ENCODE assay signal across 22 mouse cellular contexts in genomic region chr5:98106261-98106660, GRCm38 (mm10).
DNase-seq lines count a peak whose midpoint lies in the region; ATAC-seq lines count a peak whose summit lies in the region.
"Had no signal": no experiment of that assay in that cellular context is flagged by ENCODE, and none has a peak within 500 bp of the region (broad histone marks: within the 10 kb centered on the region; RNA-seq: fewer than 3 reads in every experiment).

No protein-coding gene starts in this region.

- no peaks in the 10 kb centered on the region for H3K27me3 ChIP-seq in midbrain, embryonic 15.5 days (replicated peaks)
- H3K27me3 ChIP-seq: limb, embryonic 15.5 days; neural tube, embryonic 12.5 days had no signal

- no peak overlapping the region for H3K4me3 ChIP-seq in midbrain, embryonic 15.5 days
- H3K4me3 ChIP-seq: left cerebral cortex, adult 2 months; limb, embryonic 15.5 days; neural tube, embryonic 12.5 days had no signal

- peak; percentile 57 to 79 for DNase-seq in right cerebral cortex, postnatal 10 days (ENCODE audit: low spot score in 2 of 2)
- no peak for DNase-seq in right cerebral cortex, postnatal 25 days
- peak; percentile 65 for DNase-seq in layer of hippocampus, adult 11-12 months (ENCODE audit: low spot score)
- peak; percentile 20 to 78 for DNase-seq in layer of hippocampus, postnatal 14 days (ENCODE audit: low spot score in 2 of 2)
- peak; percentile 43 for DNase-seq in telencephalon, adult 2 months (ENCODE audit: low read depth, low spot score)
- DNase-seq in testis, postnatal 14 days (ENCODE audit: low spot score) = no peak
- no peak for DNase-seq in spleen, postnatal 10 days (ENCODE audit: low spot score in 2 of 2)
- DNase-seq: adrenal gland, adult 2 months; cerebellum, adult 11 months; cerebellum, postnatal 14 days; embryo, embryonic 11 days; gastrocnemius, postnatal 14 days; kidney, adult 18-20 months; kidney, postnatal 10 days; thymus, postnatal 4 days had no signal

- H3K36me3 ChIP-seq in midbrain, embryonic 15.5 days (replicated peaks) = no peaks in the 10 kb centered on the region
- H3K36me3 ChIP-seq: limb, embryonic 15.5 days; neural tube, embryonic 12.5 days had no signal

- ATAC-seq in midbrain, embryonic 15.5 days (replicated peaks) = no peak
- ATAC-seq: forebrain, embryonic 16.5 days; lung, postnatal 0 days had no signal

- H3K9ac ChIP-seq in midbrain, embryonic 15.5 days = no peak overlapping the region
- H3K9ac ChIP-seq: limb, embryonic 15.5 days; neural tube, embryonic 12.5 days had no signal

- H3K27ac ChIP-seq in midbrain, embryonic 15.5 days = no peak overlapping the region
- H3K27ac ChIP-seq: left cerebral cortex, adult 2 months; limb, embryonic 15.5 days; neural tube, embryonic 12.5 days had no signal

- no peak overlapping the region for H3K4me2 ChIP-seq in midbrain, embryonic 15.5 days
- H3K4me2 ChIP-seq: limb, embryonic 15.5 days; midbrain, embryonic 11.5 days; neural tube, embryonic 12.5 days had no signal

- H3K9me3 ChIP-seq in midbrain, embryonic 15.5 days = no peaks in the 10 kb centered on the region
- H3K9me3 ChIP-seq: limb, embryonic 15.5 days; neural tube, embryonic 12.5 days had no signal

- 81% methylated on average over 6 of the region's 6 CpGs for WGBS in midbrain, embryonic 15.5 days

- H3K4me1 ChIP-seq in midbrain, embryonic 15.5 days = no peaks in the 10 kb centered on the region
- H3K4me1 ChIP-seq: limb, embryonic 15.5 days; neural tube, embryonic 12.5 days had no signal

Comparison
In these comparisons a context has a peak if more than half of its experiments do, and no peak if none do; other contexts are left out.
1. DNase-seq: peak in right cerebral cortex, postnatal 10 days (2 of 2), layer of hippocampus, adult 11-12 months (single experiment), layer of hippocampus, postnatal 14 days (2 of 2) and telencephalon, adult 2 months (single experiment); none in right cerebral cortex, postnatal 25 days (single experiment), testis, postnatal 14 days (single experiment) and spleen, postnatal 10 days (0 of 2).